Mouse (Mus musculus) E14TG2a.4 (cell line): ENCODE data around the gene Rhcg.

ENCODE experiments used
- CTCF ChIP-seq: conservative IDR thresholded peaks from 2 replicates; pipeline ENCODE4 v1.5.1; 2014; ENCODE audit warnings: low read length
- NANOG ChIP-seq: IDR thresholded peaks from 2 replicates; pipeline ENCODE4 v1.6.1; 2014; ENCODE audit warnings: borderline replicate concordance, low read length, mixed read lengths
- POU5F1 ChIP-seq: IDR thresholded peaks from 2 replicates; pipeline ENCODE4 v1.6.1; 2014; ENCODE audit warnings: low read length, borderline replicate concordance

- no peak for TF ChIP-seq CTCF
- TF ChIP-seq POU5F1 = no peak
- TF ChIP-seq NANOG = no peak
These were observed 26.8 kb downstream of the Rhcg start for GRCm38 (mm10) chr7:79590560-79591110.
